Mouse (Mus musculus) MEL (cell line): ENCODE results near the gene Krt79.
A peak's percentile ranks its signal among the peaks of the same experiment; 100 is the strongest.

Experiments used
- CHD1 ChIP-seq: IDR thresholded peaks from 2 replicates; pipeline ENCODE4 v1.6.1; 2012; ENCODE audit warnings: low read depth, mild to moderate bottlenecking, inconsistent platforms, low read length, improper control_type of control experiment
- CTCF ChIP-seq, 3 experiments: IDR thresholded peaks in 2 of 3; conservative IDR thresholded peaks in 1 of 3; 2 replicates each; pipeline ENCODE4 v1.5.1; 2011 to 2012; ENCODE audit warnings: low read length in 3 of 3, low read depth in 2 of 3, mild to moderate bottlenecking in 2 of 3, improper control_type of control experiment in 1 of 3, inconsistent platforms in 1 of 3, mixed read lengths in 1 of 3, moderate library complexity in 1 of 3; ENCODE audit not compliant: control insufficient read depth in 1 of 3, insufficient read depth in 1 of 3, poor library complexity in 1 of 3, severe bottlenecking in 1 of 3
- E2F4 ChIP-seq: IDR thresholded peaks from 2 replicates; pipeline ENCODE4 v1.6.1; 2011; ENCODE audit warnings: low read depth, low read length, improper control_type of control experiment, borderline replicate concordance
- POLR2A ChIP-seq, 2 experiments: IDR thresholded peaks; 2 replicates each; pipeline ENCODE4 v1.6.1; 2011 to 2012; ENCODE audit warnings: low read length in 2 of 2, mild to moderate bottlenecking in 2 of 2, control low read depth in 1 of 2, improper control_type of control experiment in 1 of 2, low read depth in 1 of 2, moderate library complexity in 1 of 2; ENCODE audit not compliant: control insufficient read depth in 1 of 2, insufficient read depth in 1 of 2, poor library complexity in 1 of 2
- RAD21 ChIP-seq: IDR thresholded peaks from 2 replicates; pipeline ENCODE4 v1.6.1; 2011; ENCODE audit warnings: mild to moderate bottlenecking, low read depth, low read length, improper control_type of control experiment
- SIN3A ChIP-seq: IDR thresholded peaks from 2 replicates; pipeline ENCODE4 v1.6.1; 2012; ENCODE audit warnings: low read length, improper control_type of control experiment, inconsistent platforms
- TAL1 ChIP-seq: IDR thresholded peaks from 2 replicates; pipeline ENCODE4 v1.6.1; 2012; ENCODE audit warnings: mild to moderate bottlenecking, inconsistent platforms, low read length, moderate library complexity, mixed read lengths
- UBTF ChIP-seq: IDR thresholded peaks from 2 replicates; pipeline ENCODE4 v1.6.1; 2012; ENCODE audit warnings: low read depth, mild to moderate bottlenecking, inconsistent platforms, low read length, improper control_type of control experiment, moderate library complexity, borderline replicate concordance; ENCODE audit not compliant: insufficient read depth
- USF1 ChIP-seq: IDR thresholded peaks from 2 replicates; pipeline ENCODE4 v1.6.1; 2014; ENCODE audit warnings: low read depth, mild to moderate bottlenecking, inconsistent platforms, low read length, improper control_type of control experiment, moderate library complexity
- ZC3H11A ChIP-seq: IDR thresholded peaks from 2 replicates; pipeline ENCODE4 v1.6.1; 2012; ENCODE audit warnings: low read depth, mild to moderate bottlenecking, inconsistent platforms, low read length, improper control_type of control experiment

DNA sequence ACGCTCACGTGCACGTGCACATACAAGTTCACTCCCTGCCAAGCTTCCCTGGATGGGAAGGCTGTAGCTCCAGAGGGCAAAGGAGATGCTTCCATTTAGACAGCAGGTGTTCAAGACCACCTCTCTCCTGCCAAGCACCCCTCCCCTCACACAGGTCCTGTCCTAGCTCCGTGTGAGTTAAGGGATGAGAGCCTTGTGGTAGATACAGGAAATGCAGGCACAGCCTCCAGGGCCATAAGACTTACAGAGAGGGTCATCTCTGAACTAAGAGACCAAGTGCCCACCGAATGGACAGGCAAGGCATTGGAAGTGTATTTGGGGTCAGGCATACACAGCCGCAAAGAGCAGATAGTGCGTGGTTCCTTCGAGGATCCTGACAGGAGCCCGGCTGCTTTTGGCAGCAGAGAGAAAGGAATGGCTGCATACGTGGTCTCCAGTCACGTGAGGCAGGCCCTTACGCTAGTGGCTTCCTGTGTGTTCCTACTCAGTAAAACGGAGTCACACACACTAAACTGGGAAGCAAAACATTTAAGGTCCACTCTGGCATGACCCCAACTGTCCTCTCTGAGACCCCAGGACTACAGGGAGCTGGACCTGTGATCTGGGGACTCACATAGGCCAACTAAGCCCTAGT, 43.3 kb upstream of the Krt79 start:
- TF ChIP-seq CTCF (IDR thresholded peaks at IDR 0.05 in 2 of 3, conservative IDR thresholded peaks at IDR 0.05 in 1 of 3; ENCODE audit: control insufficient read depth in 1 of 3, insufficient read depth in 1 of 3, low read depth in 2 of 3, low read length in 3 of 3, poor library complexity in 1 of 3, severe bottlenecking in 1 of 3) (peak in 2 of 3 experiments; percentile 36 to 75; a peak in 4 of 6 replicates), ZC3H11A (no peak), USF1 (peak; percentile 90), SIN3A (no peak), RAD21 (no peak), UBTF (no peak), CHD1 (no peak), E2F4 (no peak), TAL1 (no peak), POLR2A (IDR thresholded peaks at IDR 0.05; ENCODE audit: control insufficient read depth in 1 of 2, insufficient read depth in 1 of 2, low read depth in 1 of 2, low read length in 2 of 2, poor library complexity in 1 of 2) (no peak)
